18 mouse cellular contexts compared by ENCODE assay signal in genomic region chr16:21610473-21610872, GRCm38 (mm10).
DNase-seq lines count a peak whose midpoint lies in the region; TF ChIP-seq lines count a peak whose summit lies in the region.
"Had no signal": no experiment of that assay in that cellular context is flagged by ENCODE, and none has a peak within 500 bp of the region (broad histone marks: within the 10 kb centered on the region; RNA-seq: fewer than 3 reads in every experiment).

No protein-coding gene starts in this region.

- no peak overlapping the region for H3K4me3 ChIP-seq in layer of hippocampus, adult 2 months
- H3K4me3 ChIP-seq: embryonic facial prominence, embryonic 10.5 days; embryonic facial prominence, embryonic 12.5 days; forebrain, embryonic 13.5 days; forebrain, embryonic 15.5 days had no signal

- peak; percentile 53 for DNase-seq in heart, adult 11 months
- no peak for DNase-seq in heart, postnatal 25 days (ENCODE audit: low spot score)
- peak; percentile 12 for DNase-seq in testis, postnatal 10 days (ENCODE audit: low spot score)
- no peak for DNase-seq in testis, postnatal 14 days (ENCODE audit: low spot score)
- DNase-seq in layer of hippocampus, adult 2 months (ENCODE audit: low spot score in 2 of 2), result no peak
- DNase-seq: adrenal gland, adult 8-10 months; adrenal gland, postnatal 14 days; adrenal gland, postnatal 36 days; cerebellum, adult 11-12 months; cerebellum, adult 2 months; cerebellum, adult 9-10 months; cerebellum, postnatal 10 days; cerebellum, postnatal 25 days; forebrain, postnatal 0 days had no signal

- no peak overlapping the region for H3K27ac ChIP-seq in layer of hippocampus, adult 2 months
- H3K27ac ChIP-seq: embryonic facial prominence, embryonic 10.5 days; embryonic facial prominence, embryonic 12.5 days; forebrain, embryonic 13.5 days; forebrain, embryonic 15.5 days had no signal

- intact Hi-C loops in heart, postnatal 25 days (cut with DNase I), result no loop called here

- no peak for TF ChIP-seq CTCF in layer of hippocampus, adult 2 months (conservative IDR thresholded peaks at IDR 0.05)

Comparison
In these comparisons a context has a peak if more than half of its experiments do, and no peak if none do; other contexts are left out.
1. DNase-seq: peak in heart, adult 11 months (single experiment) and testis, postnatal 10 days (single experiment); none in heart, postnatal 25 days (single experiment), testis, postnatal 14 days (single experiment) and layer of hippocampus, adult 2 months (0 of 2).